Mouse (Mus musculus): ENCODE results near the gene Acadvl.
"Not testable (repeated sequence)": the region's sequence is repeated elsewhere in the genome, so short reads cannot be mapped to it uniquely, and the experiment has no call there.

Acadvl gene

GRCm38 (mm10) chr11:70028401-70029129 is 13.4 kb upstream of the Acadvl start:
- DNase-seq (ENCODE audit: low read depth in 2 of 2, low spot score in 2 of 2): no peak

- no peak for DNase-seq (ENCODE audit: low read depth in 2 of 2, low spot score in 2 of 2)
Observed at GRCm38 (mm10) chr11:70027397-70027796, 12.2 kb upstream of the Acadvl start.

GRCm38 (mm10) chr11:70026689-70027088 is 11.5 kb upstream of the Acadvl start:
- no peak for DNase-seq (ENCODE audit: low read depth in 2 of 2, low spot score in 2 of 2)

- DNase-seq (ENCODE audit: low read depth in 2 of 2, low spot score in 2 of 2): no peak
Observed at GRCm38 (mm10) chr11:70024151-70024514, 8.9 kb upstream of the Acadvl start.

- DNase-seq (ENCODE audit: low read depth in 2 of 2, low spot score in 2 of 2): no peak
Observed at GRCm38 (mm10) chr11:70023481-70024150, 8.4 kb upstream of the Acadvl start.

- peak; percentile 83 to 93 for DNase-seq (ENCODE audit: low read depth in 2 of 2, low spot score in 2 of 2)
Observed at GRCm38 (mm10) chr11:70021264-70022132, 6.3 kb upstream of the Acadvl start.

GRCm38 (mm10) chr11:70020731-70021263 is 5.6 kb upstream of the Acadvl start:
- DNase-seq (ENCODE audit: low read depth in 2 of 2, low spot score in 2 of 2): peak; percentile 48 to 62

- no peak for DNase-seq (ENCODE audit: low read depth in 2 of 2, low spot score in 2 of 2)
Observed at GRCm38 (mm10) chr11:70020022-70020631, 4.9 kb upstream of the Acadvl start.

- no peak for DNase-seq (ENCODE audit: low read depth in 2 of 2, low spot score in 2 of 2)
Observed at GRCm38 (mm10) chr11:70019495-70020021, 4.3 kb upstream of the Acadvl start.

- no peak for DNase-seq (ENCODE audit: low read depth in 2 of 2, low spot score in 2 of 2)
Observed at GRCm38 (mm10) chr11:70018131-70018990, 3.1 kb upstream of the Acadvl start.

GRCm38 (mm10) chr11:70017199-70017767 is 2.1 kb upstream of the Acadvl start:
- DNase-seq (ENCODE audit: low read depth in 2 of 2, low spot score in 2 of 2): no peak

GRCm38 (mm10) chr11:70016669-70017068 is 1.5 kb upstream of the Acadvl start, which contains the start of gene Dlg4:
Dlg4 (plus strand) TSS chr11:70016942.
- DNase-seq (ENCODE audit: low read depth in 2 of 2, low spot score in 2 of 2): no peak

- not testable (repeated sequence) for DNase-seq (ENCODE audit: low read depth in 2 of 2, low spot score in 2 of 2)
Observed at GRCm38 (mm10) chr11:70016177-70016576, 966 bp upstream of the Acadvl start.

- no peak for DNase-seq (ENCODE audit: low read depth in 2 of 2, low spot score in 2 of 2)
Observed at GRCm38 (mm10) chr11:70015677-70016076, 466 bp upstream of the Acadvl start.

GRCm38 (mm10) chr11:70014051-70014450 is 1.2 kb downstream of the Acadvl start:
- no peak for DNase-seq (ENCODE audit: low read depth in 2 of 2, low spot score in 2 of 2)

GRCm38 (mm10) chr11:70013408-70013807 is 1.8 kb downstream of the Acadvl start:
- DNase-seq (ENCODE audit: low read depth in 2 of 2, low spot score in 2 of 2): no peak

GRCm38 (mm10) chr11:70012931-70013330 is 2.3 kb downstream of the Acadvl start:
- no peak for DNase-seq (ENCODE audit: low read depth in 2 of 2, low spot score in 2 of 2)

- DNase-seq (ENCODE audit: low read depth in 2 of 2, low spot score in 2 of 2): no peak
Observed at GRCm38 (mm10) chr11:70010961-70011360, 4.2 kb downstream of the Acadvl start.

GRCm38 (mm10) chr11:70010548-70010947 is 4.7 kb downstream of the Acadvl start:
- no peak for DNase-seq (ENCODE audit: low read depth in 2 of 2, low spot score in 2 of 2)
